Mouse (Mus musculus) neural tube, embryonic 11.5 days (tissue): ENCODE measurements at regions not wholly inside any gene's neighbourhood (a gene's known extent, or its start where the extent isn't known, plus 50 kb on each side); places are given as distances from the start of the nearest gene placed in this dataset.
A peak's percentile ranks its signal among the peaks of the same experiment; 100 is the strongest.

Experiments
- ATAC-seq: fragments of 200-750 bp; cut with Nextera tagmentation; 2 replicates; pipeline ENCODE4 v1.8.0; 2017; ENCODE audit warnings: moderate number of reproducible peaks, mild to moderate bottlenecking, moderate TSS enrichment, moderate library complexity; ENCODE audit not compliant: insufficient read depth, low FRiP score, low TSS enrichment
- DNase-seq: peaks from one replicate; pipeline ENCODE4 v3.0.0-alpha.2; 2015; ENCODE audit warnings: low spot score
- H3K27ac ChIP-seq: fragments of 300-500 bp; sonication (generic); 2 replicates; pipeline ENCODE4 v1.5.1; 2014; ENCODE audit warnings: low read depth, mild to moderate bottlenecking, low read length
- H3K27me3 ChIP-seq: fragments of 300-500 bp; sonication (generic); 2 replicates; pipeline ENCODE4 v1.6.1; 2014; ENCODE audit warnings: mild to moderate bottlenecking, low read length, mixed read lengths; ENCODE audit not compliant: control insufficient read depth, insufficient read depth
- H3K36me3 ChIP-seq: fragments of 300-500 bp; sonication (generic); 2 replicates; pipeline ENCODE4 v1.6.1; 2014; ENCODE audit warnings: mild to moderate bottlenecking, low read length, moderate library complexity, mixed read lengths; ENCODE audit not compliant: control insufficient read depth, insufficient read depth
- H3K4me1 ChIP-seq: fragments of 300-500 bp; sonication (generic); 2 replicates; pipeline ENCODE4 v1.6.1; 2014; ENCODE audit warnings: low read length, mixed read lengths; ENCODE audit not compliant: control insufficient read depth, insufficient read depth
- H3K4me2 ChIP-seq: fragments of 300-500 bp; sonication (generic); 2 replicates; pipeline ENCODE4 v1.6.1; 2014; ENCODE audit warnings: low read depth, mild to moderate bottlenecking, moderate library complexity
- H3K4me3 ChIP-seq: fragments of 300-500 bp; sonication (generic); 2 replicates; pipeline ENCODE4 v1.5.1; 2014; ENCODE audit warnings: low read depth, low read length
- H3K9ac ChIP-seq: fragments of 300-500 bp; sonication (generic); 2 replicates; pipeline ENCODE4 v1.6.1; 2014; ENCODE audit warnings: mild to moderate bottlenecking, low read length
- H3K9me3 ChIP-seq: fragments of 300-500 bp; sonication (generic); 2 replicates; pipeline ENCODE4 v1.6.1; 2016; ENCODE audit warnings: low read length; ENCODE audit not compliant: control insufficient read depth
- WGBS: fragments of 180-500 bp; shearing (Covaris S2); extraction: QIAGEN DNeasy Blood & Tissue Kit; methylation state at CpG from one replicate; pipeline ENCODE4 v1.1.7; 2014; 5-methylcytosine and 5-hydroxymethylcytosine counted together

GRCm38 (mm10) chr11:20982010-20982409 lies 109.1 kb upstream of the Peli1 start:
- WGBS, result 67% methylated on average over 1 of the region's 1 CpGs
- H3K4me1 ChIP-seq, result no peaks in the 10 kb centered on the region
- no peak overlapping the region for H3K4me3 ChIP-seq
- H3K36me3 ChIP-seq, result no peaks in the 10 kb centered on the region
- ATAC-seq (no peak), DNase-seq (no peak)
- H3K27ac ChIP-seq, result no peak overlapping the region
- no peak overlapping the region for H3K9ac ChIP-seq
- H3K9me3 ChIP-seq, result no peaks in the 10 kb centered on the region
- no peak overlapping the region for H3K4me2 ChIP-seq
- no peaks in the 10 kb centered on the region for H3K27me3 ChIP-seq

- DNase-seq (no peak), ATAC-seq (no peak)
- H3K9ac ChIP-seq, result no peak overlapping the region
- H3K27me3 ChIP-seq, result no peaks in the 10 kb centered on the region
- H3K4me3 ChIP-seq, result no peak overlapping the region
- no peaks in the 10 kb centered on the region for H3K36me3 ChIP-seq
- H3K4me2 ChIP-seq, result no peak overlapping the region
- H3K4me1 ChIP-seq, result no peaks in the 10 kb centered on the region
- no peak overlapping the region for H3K27ac ChIP-seq
- WGBS, result 90% methylated on average over 6 of the region's 6 CpGs
- H3K9me3 ChIP-seq, result no peaks in the 10 kb centered on the region
Measured at GRCm38 (mm10) chr11:20982500-20982899, 108.6 kb upstream of the Peli1 start.

DNA sequence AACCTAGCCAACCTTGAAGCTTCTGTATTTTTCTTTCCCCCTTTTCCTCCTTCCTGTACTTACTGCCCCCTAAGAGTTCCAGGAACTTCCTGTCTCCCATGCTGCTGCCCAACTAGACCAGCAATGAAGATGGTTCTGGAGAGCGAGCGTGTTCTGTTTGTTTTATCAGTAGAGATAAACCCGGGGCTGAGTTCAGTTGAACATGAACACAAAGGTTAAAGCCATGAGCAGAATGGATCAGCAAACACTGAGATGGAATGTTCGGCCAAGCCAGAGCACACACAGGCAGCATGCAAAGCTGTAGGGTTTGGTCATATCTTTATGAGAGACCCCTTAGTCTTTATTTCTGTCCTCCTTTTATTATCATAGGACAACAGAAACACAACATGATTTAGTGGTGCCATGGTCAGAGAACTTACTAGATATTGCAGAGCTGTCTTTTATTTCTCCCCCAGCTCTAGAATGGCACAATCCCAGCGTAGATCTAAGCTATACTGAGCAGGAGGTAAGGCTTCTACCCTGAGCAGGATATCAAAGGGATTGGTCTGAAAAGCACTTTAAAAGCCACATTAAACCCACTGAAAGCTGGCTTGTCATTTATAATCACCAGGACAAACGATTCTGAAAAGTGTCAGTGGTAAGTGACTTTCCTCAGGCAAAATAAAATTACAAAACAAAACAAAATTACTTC lies 105.9 kb upstream of the Peli1 start:
- H3K4me1 ChIP-seq, result no peaks in the 10 kb centered on the region
- no peak for DNase-seq
- ATAC-seq, result no peak
- H3K4me2 ChIP-seq, result no peak overlapping the region
- 59% methylated on average over 6 of the region's 6 CpGs for WGBS
- no peak overlapping the region for H3K9ac ChIP-seq
- no peak overlapping the region for H3K4me3 ChIP-seq
- no peaks in the 10 kb centered on the region for H3K27me3 ChIP-seq
- no peaks in the 10 kb centered on the region for H3K9me3 ChIP-seq
- H3K27ac ChIP-seq, result no peak overlapping the region
- H3K36me3 ChIP-seq, result no peaks in the 10 kb centered on the region

GRCm38 (mm10) chr11:20985771-20986170 lies 105.3 kb upstream of the Peli1 start:
- 39% methylated on average over 4 of the region's 4 CpGs for WGBS

GRCm38 (mm10) chr11:20987171-20987815 lies 103.8 kb upstream of the Peli1 start:
- Histone ChIP-seq H3K4me2 (no peak overlapping the region), H3K27me3 (no peaks in the 10 kb centered on the region), H3K4me3 (no peak overlapping the region), H3K4me1 (no peaks in the 10 kb centered on the region), H3K36me3 (no peaks in the 10 kb centered on the region), H3K9me3 (no peaks in the 10 kb centered on the region), H3K27ac (no peak overlapping the region), H3K9ac (no peak overlapping the region)
- DNase-seq (no peak), ATAC-seq (0 out of 2 replicates have a peak, but pooled peaks have one; percentile 9)
- WGBS, result 64% methylated on average over 5 of the region's 5 CpGs

More at GRCm38 (mm10) chr11:20985771-20986170, 105.3 kb upstream of the Peli1 start:
- peak; percentile 21 for DNase-seq
- Histone ChIP-seq H3K36me3 (no peaks in the 10 kb centered on the region), H3K27me3 (no peaks in the 10 kb centered on the region), H3K4me1 (no peaks in the 10 kb centered on the region), H3K27ac (no peak overlapping the region), H3K4me2 (no peak overlapping the region), H3K9me3 (no peaks in the 10 kb centered on the region), H3K4me3 (no peak overlapping the region), H3K9ac (no peak overlapping the region)
- no peak for ATAC-seq

DNA sequence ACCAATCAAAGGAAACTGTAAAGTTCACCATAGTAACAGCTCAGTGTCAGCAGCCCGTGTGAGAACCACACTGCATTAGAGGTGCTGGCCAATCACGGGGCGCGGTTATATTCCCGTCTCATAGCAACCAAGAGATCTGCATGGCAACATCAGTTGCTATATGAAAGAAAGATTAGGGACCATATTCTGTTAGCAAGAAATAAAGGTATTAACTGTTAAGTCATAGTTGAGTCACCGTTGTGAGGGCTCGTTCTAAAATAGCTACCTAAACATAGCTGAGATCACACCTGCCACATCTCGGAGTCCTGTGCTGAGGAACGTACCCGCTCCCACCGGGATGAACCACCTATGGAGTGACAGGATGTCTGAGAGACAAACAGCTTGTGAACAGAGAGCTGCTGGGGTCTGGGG lies 103.2 kb upstream of the Peli1 start:
- Histone ChIP-seq H3K4me2 (no peak overlapping the region), H3K4me3 (no peak overlapping the region), H3K36me3 (no peaks in the 10 kb centered on the region), H3K27me3 (no peaks in the 10 kb centered on the region), H3K9me3 (no peaks in the 10 kb centered on the region), H3K27ac (no peak overlapping the region), H3K4me1 (no peaks in the 10 kb centered on the region), H3K9ac (no peak overlapping the region)
- ATAC-seq (peak; percentile 61; the same call in 1 of the 2 replicates), DNase-seq (peak; percentile 33)
- 89% methylated on average over 11 of the region's 11 CpGs for WGBS

GRCm38 (mm10) chr11:20988871-20989270 lies 102.2 kb upstream of the Peli1 start:
- Histone ChIP-seq H3K27ac (no peak overlapping the region), H3K4me3 (no peak overlapping the region), H3K4me2 (no peak overlapping the region), H3K9me3 (no peaks in the 10 kb centered on the region), H3K36me3 (no peaks in the 10 kb centered on the region), H3K27me3 (no peaks in the 10 kb centered on the region), H3K9ac (no peak overlapping the region), H3K4me1 (no peaks in the 10 kb centered on the region)
- no peak for DNase-seq
- no peak for ATAC-seq
- WGBS, result 96% methylated on average over 3 of the region's 3 CpGs

GRCm38 (mm10) chr11:20993580-20993979 lies 97.5 kb upstream of the Peli1 start:
- Histone ChIP-seq H3K27ac (no peak overlapping the region), H3K4me2 (no peak overlapping the region), H3K36me3 (no peaks in the 10 kb centered on the region), H3K4me1 (no peaks in the 10 kb centered on the region), H3K4me3 (no peak overlapping the region), H3K27me3 (no peaks in the 10 kb centered on the region), H3K9me3 (no peaks in the 10 kb centered on the region), H3K9ac (no peak overlapping the region)
- 96% methylated on average over 4 of the region's 4 CpGs for whole genome bisulfite sequencing
- no peak for ATAC-seq
- DNase-seq, result no peak

DNA sequence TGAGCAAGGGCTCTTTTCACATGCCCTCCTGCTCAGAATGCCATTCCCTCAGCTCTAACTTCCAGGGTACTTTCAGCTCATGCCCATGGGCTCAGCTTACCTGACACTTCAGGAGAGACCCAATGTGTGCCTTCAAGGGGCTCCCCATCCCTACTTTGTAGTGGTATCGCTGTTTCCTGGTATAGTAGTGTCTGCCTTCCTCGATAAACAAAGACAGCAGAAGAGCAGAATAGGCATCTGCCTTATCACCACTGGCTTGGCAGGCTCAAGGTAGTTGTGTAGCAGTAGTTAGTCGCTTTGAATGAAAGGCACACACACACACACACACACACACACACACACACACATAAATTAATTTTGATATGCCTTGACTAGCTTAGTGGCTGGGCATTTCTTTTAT lies 89.7 kb upstream of the Peli1 start:
- H3K4me2 ChIP-seq, result no peak overlapping the region
- no peak overlapping the region for H3K4me3 ChIP-seq
- H3K9me3 ChIP-seq, result no peaks in the 10 kb centered on the region
- 80% methylated on average over 3 of the region's 3 CpGs for WGBS
- ATAC-seq (no peak), DNase-seq (no peak)
- no peaks in the 10 kb centered on the region for H3K36me3 ChIP-seq
- no peak overlapping the region for H3K9ac ChIP-seq
- H3K27ac ChIP-seq, result no peak overlapping the region
- no peaks in the 10 kb centered on the region for H3K27me3 ChIP-seq
- H3K4me1 ChIP-seq, result no peaks in the 10 kb centered on the region
